Mouse (Mus musculus): ENCODE data around the gene F12. TPM values are rescaled to one million over a fixed set of nuclear protein-coding genes. Genes with fewer than 3 reads are reported as not detected.

Gene F12
- polyA plus RNA-seq, 1 experiment from 2014 or later: 0.41 TPM

DNA sequence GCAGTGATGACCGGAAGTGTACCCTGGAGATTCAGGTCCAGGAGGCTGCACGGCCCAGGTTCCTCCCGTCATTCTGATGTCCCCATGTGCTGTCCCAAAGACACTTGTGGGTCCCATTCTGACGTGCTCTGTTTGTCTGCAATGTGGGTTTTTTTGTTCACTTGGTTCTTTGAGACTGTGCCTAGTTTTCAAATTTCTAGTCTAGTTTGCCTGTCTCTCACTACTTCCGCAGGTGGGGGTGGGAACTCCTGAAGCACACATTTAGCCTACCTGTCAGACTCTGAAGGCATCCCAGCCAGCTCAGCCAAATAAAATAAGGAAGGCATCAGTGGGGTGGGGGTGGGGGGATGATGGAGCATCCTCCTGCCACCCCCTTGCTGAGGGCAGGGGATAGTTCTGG lies 21.5 kb upstream of the F12 start:
- H3K9ac ChIP-seq (ENCODE audit: low read length): no peak overlapping the region
- no peak overlapping the region for H3K27ac ChIP-seq (replicated peaks)
- no peaks in the 10 kb centered on the region; the same call in 1 of the 2 replicates for H3K4me1 ChIP-seq (replicated peaks; ENCODE audit: control insufficient read depth, insufficient read depth)
- H3K4me3 ChIP-seq (ENCODE audit: low read depth, low read length): no peak overlapping the region
- H3K9me3 ChIP-seq (ENCODE audit: control insufficient read depth, low read length): no peaks in the 10 kb centered on the region
- H3K27me3 ChIP-seq (ENCODE audit: control insufficient read depth, insufficient read depth, low read length): no peaks in the 10 kb centered on the region
- DNase-seq (ENCODE audit: low spot score) (no peak), ATAC-seq (ENCODE audit: low FRiP score, low TSS enrichment) (no peak)
- no peak overlapping the region for H3K4me2 ChIP-seq (replicated peaks; ENCODE audit: low read depth)
- 92% methylated on average over 5 of the region's 5 CpGs for WGBS
- no peak for TF ChIP-seq CTCF (IDR thresholded peaks at IDR 0.05; ENCODE audit: low read depth)
- no peak for TF ChIP-seq EP300 (optimal IDR thresholded peaks at IDR 0.05)
- H3K36me3 ChIP-seq (ENCODE audit: control insufficient read depth, insufficient read depth, low read length): peaks cover 15% of the 10 kb centered on the region

DNA sequence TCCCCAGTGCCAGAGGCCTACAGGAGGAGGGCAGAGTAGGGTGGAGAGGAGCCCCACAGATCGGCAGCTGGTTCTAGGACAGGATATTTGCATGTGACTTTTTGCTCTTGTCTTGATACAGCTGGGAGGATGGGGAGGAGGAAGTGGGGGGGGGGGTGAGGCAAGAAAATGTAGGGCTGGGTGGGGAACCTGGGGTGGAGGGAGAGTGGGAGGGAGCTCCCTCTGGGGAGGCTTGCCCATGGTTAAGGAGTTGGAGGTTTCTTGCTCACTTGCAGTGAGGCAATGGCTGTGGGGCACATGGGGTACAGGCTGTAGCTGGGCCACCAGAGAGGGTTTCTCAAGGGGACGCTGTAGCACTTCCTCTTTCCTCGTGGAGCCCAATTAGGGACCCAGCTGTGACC lies 20.9 kb upstream of the F12 start:
- Histone ChIP-seq H3K9me3 (ENCODE audit: control insufficient read depth, low read length) (no peaks in the 10 kb centered on the region), H3K4me1 (replicated peaks; ENCODE audit: control insufficient read depth, insufficient read depth) (no peaks in the 10 kb centered on the region; the same call in 1 of the 2 replicates), H3K4me3 (ENCODE audit: low read depth, low read length) (no peak overlapping the region), H3K27ac (replicated peaks) (no peak overlapping the region), H3K27me3 (ENCODE audit: control insufficient read depth, insufficient read depth, low read length) (no peaks in the 10 kb centered on the region), H3K4me2 (replicated peaks; ENCODE audit: low read depth) (no peak overlapping the region), H3K36me3 (ENCODE audit: control insufficient read depth, insufficient read depth, low read length) (peaks cover 14% of the 10 kb centered on the region), H3K9ac (ENCODE audit: low read length) (no peak overlapping the region; the same call in 1 of the 2 replicates)
- DNase-seq (ENCODE audit: low spot score) (no peak), ATAC-seq (ENCODE audit: low FRiP score, low TSS enrichment) (no peak)
- WGBS: 32% methylated on average over 3 of the region's 3 CpGs
- TF ChIP-seq CTCF (IDR thresholded peaks at IDR 0.05; ENCODE audit: low read depth): no peak
- no peak for TF ChIP-seq EP300 (optimal IDR thresholded peaks at IDR 0.05)

DNA sequence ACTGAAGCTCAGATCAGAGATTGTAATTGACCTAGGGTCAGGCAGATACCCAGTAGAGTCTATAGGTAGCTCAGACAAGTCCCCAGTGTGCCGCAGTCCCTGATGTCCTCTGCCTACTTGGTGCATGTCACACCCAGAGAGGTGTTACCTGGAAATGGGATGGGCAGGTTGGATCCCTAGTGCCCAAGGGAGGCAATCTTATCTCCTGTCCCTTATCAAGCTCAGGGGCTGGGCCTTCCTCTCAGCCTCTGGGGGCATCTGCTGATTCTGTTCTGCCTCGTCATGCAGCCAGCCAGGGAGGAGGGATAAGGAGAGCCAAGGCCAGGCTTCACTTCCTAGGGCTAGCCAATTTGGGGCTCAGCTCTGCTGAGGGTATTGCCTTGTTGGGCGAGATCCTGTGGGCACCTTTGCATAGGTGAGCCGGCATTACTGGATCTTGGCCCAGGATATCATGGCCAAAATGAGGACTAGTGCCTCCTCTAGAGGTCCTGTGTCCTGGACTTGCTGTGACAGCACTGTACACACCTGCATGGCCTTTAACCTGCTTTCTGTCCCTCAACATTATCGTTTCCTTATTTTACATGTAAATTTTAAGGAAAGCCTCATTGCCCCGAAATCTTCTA lies 20.0 kb upstream of the F12 start:
- Histone ChIP-seq H3K36me3 (ENCODE audit: control insufficient read depth, insufficient read depth, low read length) (peaks cover 9% of the 10 kb centered on the region), H3K27me3 (ENCODE audit: control insufficient read depth, insufficient read depth, low read length) (no peaks in the 10 kb centered on the region), H3K4me3 (ENCODE audit: low read depth, low read length) (peak overlapping the region; percentile 64), H3K27ac (replicated peaks) (no peak overlapping the region), H3K9me3 (ENCODE audit: control insufficient read depth, low read length) (no peaks in the 10 kb centered on the region), H3K4me2 (replicated peaks; ENCODE audit: low read depth) (peak overlapping the region; percentile 73), H3K9ac (ENCODE audit: low read length) (peak overlapping the region; percentile 85; the same call in 1 of the 2 replicates), H3K4me1 (replicated peaks; ENCODE audit: control insufficient read depth, insufficient read depth) (no peaks in the 10 kb centered on the region; the same call in 1 of the 2 replicates)
- WGBS: 65% methylated on average over 6 of the region's 6 CpGs
- DNase-seq (ENCODE audit: low spot score) (peak; percentile 24), ATAC-seq (ENCODE audit: low FRiP score, low TSS enrichment) (no peak)
- TF ChIP-seq CTCF (IDR thresholded peaks at IDR 0.05; ENCODE audit: low read depth) (no peak), EP300 (optimal IDR thresholded peaks at IDR 0.05) (no peak)

DNA sequence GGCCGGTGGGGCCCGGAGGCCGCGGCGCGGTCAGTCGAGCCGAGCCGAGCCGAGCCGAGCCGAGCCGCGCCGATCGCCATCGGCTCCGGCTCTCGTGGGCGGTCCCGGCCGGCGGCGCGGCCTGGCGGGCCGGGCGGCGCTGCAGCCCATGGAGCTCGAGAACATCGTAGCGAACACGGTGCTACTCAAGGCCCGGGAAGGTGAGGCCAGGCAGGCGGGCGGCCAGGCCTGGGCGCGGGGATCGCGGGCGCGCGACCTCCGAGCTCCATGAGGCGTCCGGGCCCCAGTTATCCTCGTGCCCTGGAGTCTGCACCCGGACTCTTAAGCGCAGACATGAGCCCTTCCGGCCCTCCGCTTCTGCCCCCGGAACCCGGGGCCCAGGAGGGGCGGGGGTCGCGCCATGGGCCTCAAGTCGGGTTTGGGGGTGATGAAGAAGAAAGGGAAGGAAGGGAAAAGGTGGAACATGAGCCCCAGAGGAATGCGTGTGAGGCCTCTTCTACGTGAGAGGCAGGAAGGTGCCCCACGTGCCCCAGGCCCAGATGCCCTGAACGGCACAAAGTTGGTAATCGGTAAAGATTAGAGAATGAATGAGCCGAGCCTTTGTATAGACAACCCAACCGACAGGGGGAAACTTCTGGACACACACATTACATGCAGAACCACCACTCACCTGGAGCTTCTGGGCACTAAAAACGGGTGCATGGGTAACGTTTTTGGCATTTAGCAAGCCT lies 18.9 kb upstream of the F12 start:
- Histone ChIP-seq H3K9ac (ENCODE audit: low read length) (peak overlapping the region; percentile 85), H3K27ac (replicated peaks) (peak overlapping the region; percentile 97), H3K4me1 (replicated peaks; ENCODE audit: control insufficient read depth, insufficient read depth) (no peaks in the 10 kb centered on the region; the same call in 1 of the 2 replicates), H3K9me3 (ENCODE audit: control insufficient read depth, low read length) (no peaks in the 10 kb centered on the region), H3K27me3 (ENCODE audit: control insufficient read depth, insufficient read depth, low read length) (no peaks in the 10 kb centered on the region), H3K4me2 (replicated peaks; ENCODE audit: low read depth) (peak overlapping the region; percentile 73), H3K4me3 (ENCODE audit: low read depth, low read length) (peak overlapping the region; percentile 64), H3K36me3 (ENCODE audit: control insufficient read depth, insufficient read depth, low read length) (peaks cover under 1% of the 10 kb centered on the region; the same call in 1 of the 2 replicates)
- TF ChIP-seq CTCF (IDR thresholded peaks at IDR 0.05; ENCODE audit: low read depth): 0 out of 2 replicates have a peak, but pooled peaks have one; percentile 17
- TF ChIP-seq EP300 (optimal IDR thresholded peaks at IDR 0.05): no peak
- ATAC-seq (ENCODE audit: low FRiP score, low TSS enrichment) (no peak), DNase-seq (ENCODE audit: low spot score) (no peak)
- WGBS: 1% methylated on average over 64 of the region's 66 CpGs

DNA sequence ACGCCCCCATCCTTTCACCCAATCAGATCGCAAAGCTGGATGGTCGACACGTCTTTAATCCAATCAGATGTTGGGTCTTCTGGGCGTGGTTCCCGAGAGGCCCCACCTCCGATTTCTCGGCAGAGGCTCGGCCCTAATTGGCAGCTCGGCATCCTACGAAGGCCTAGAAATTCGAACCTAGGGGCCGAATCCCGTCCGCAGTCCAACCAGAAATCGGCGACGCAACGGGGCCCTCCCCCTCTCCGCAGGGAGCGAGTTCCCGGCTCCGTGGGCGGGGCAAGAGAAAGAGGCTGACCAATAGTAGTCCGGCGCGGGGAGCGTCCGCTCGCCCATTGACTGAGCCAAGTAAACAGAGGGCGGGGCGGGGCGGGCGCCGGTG lies 18.3 kb upstream of the F12 start, which contains the start of gene Grk6:
TSS of gene Grk6 (plus strand) at position 136 of the 379 bp plus-strand sequence.
- 0% methylated on average over 31 of the region's 35 CpGs for WGBS
- H3K27ac ChIP-seq (replicated peaks): peak within 1 kb of the TSS; percentile 97
- H3K27me3 ChIP-seq (ENCODE audit: control insufficient read depth, insufficient read depth, low read length): no peaks in the 10 kb centered on the region
- TF ChIP-seq CTCF (IDR thresholded peaks at IDR 0.05; ENCODE audit: low read depth): no peak
- TF ChIP-seq EP300 (optimal IDR thresholded peaks at IDR 0.05): no peak
- peak within 1 kb of the TSS; percentile 73 for H3K4me2 ChIP-seq (replicated peaks; ENCODE audit: low read depth)
- peak; percentile 100 for DNase-seq (ENCODE audit: low spot score)
- H3K9me3 ChIP-seq (ENCODE audit: control insufficient read depth, low read length): no peaks in the 10 kb centered on the region
- H3K4me1 ChIP-seq (replicated peaks; ENCODE audit: control insufficient read depth, insufficient read depth): no peaks in the 10 kb centered on the region; the same call in 1 of the 2 replicates
- peak within 1 kb of the TSS; percentile 85 for H3K9ac ChIP-seq (ENCODE audit: low read length)
- peak; percentile 97 for ATAC-seq (ENCODE audit: low FRiP score, low TSS enrichment)
- no peaks in the 10 kb centered on the region for H3K36me3 ChIP-seq (ENCODE audit: control insufficient read depth, insufficient read depth, low read length)
- H3K4me3 ChIP-seq (ENCODE audit: low read depth, low read length): peak within 1 kb of the TSS; percentile 64
